Mouse (Mus musculus): Measurements from ENCODE around the gene Hist1h3f.
"Not testable (repeated sequence)": the region's sequence is repeated elsewhere in the genome, so short reads cannot be mapped to it uniquely, and the experiment has no call there.

Gene Hist1h3f

GRCm38 (mm10) chr13:23583387-23584068 lies 39.7 kb downstream of the Hist1h3f start:
- DNase-seq (ENCODE audit: low read depth): no peak

DNA sequence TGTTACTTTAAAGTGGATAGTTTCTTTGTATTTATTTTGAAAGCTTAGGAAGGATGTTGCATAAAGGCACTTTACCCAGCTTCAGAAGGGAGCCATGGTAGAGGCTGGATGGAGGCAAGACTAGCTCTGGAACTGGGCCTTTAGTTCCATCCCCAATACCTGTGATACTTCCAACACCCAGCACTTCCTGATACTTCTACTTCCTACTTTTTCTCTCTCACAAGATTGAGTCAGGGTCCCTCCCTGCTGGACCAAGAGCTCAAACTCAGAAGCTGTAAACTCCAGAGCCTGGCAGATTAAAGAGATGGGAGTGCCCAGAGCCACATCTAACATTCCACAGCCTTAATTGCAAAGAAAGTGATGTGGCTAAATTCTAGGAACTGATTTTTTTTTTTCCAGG lies 40.5 kb downstream of the Hist1h3f start:
- DNase-seq (ENCODE audit: low read depth): no peak

DNA sequence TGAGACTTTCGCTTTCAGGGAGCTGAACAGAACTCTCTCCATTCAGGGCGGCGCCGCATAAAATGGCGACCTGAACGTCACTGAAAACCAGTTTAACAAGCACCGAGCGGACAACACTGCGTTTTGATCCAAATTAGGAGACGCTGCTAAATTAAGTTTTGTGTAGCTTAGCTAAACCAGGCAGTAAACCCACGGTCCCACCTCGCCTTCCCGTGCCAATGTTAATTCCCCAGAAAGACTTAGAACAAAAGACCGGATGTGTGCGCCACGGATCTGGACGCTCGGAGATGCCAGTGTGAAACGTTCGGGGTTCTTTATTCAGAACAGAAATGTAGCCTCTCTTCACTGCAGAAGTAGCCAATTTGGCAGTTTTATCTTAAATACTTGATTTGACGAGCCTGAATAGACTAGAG lies 41.2 kb downstream of the Hist1h3f start:
- no peak for DNase-seq (ENCODE audit: low read depth)

- not testable (repeated sequence) for DNase-seq (ENCODE audit: low read depth)
These were observed 41.7 kb downstream of the Hist1h3f start for GRCm38 (mm10) chr13:23585442-23586098.

- DNase-seq (ENCODE audit: low read depth): no peak
These were observed 42.5 kb downstream of the Hist1h3f start for GRCm38 (mm10) chr13:23586099-23586939.

DNA sequence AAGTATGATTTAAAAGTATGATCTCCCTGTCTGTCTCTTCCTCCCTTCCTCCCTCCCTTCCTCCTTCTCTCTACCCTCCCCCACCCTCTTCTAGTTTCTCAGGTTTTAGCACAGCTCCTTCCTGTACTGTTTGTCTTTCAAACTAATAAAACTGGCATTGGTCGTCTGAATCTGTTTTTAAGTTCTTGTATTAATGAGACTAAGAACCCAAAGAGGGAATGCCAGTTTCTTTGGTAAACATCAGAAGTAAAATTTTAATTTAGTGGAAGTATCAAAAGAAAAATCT lies 43.0 kb downstream of the Hist1h3f start:
- no peak for DNase-seq (ENCODE audit: low read depth)

- no peak for DNase-seq (ENCODE audit: low read depth)
These were observed 47.4 kb downstream of the Hist1h3f start for GRCm38 (mm10) chr13:23591206-23591605.

GRCm38 (mm10) chr13:23591886-23592285 lies 48.0 kb downstream of the Hist1h3f start:
- DNase-seq (ENCODE audit: low read depth): not testable (repeated sequence)

DNA sequence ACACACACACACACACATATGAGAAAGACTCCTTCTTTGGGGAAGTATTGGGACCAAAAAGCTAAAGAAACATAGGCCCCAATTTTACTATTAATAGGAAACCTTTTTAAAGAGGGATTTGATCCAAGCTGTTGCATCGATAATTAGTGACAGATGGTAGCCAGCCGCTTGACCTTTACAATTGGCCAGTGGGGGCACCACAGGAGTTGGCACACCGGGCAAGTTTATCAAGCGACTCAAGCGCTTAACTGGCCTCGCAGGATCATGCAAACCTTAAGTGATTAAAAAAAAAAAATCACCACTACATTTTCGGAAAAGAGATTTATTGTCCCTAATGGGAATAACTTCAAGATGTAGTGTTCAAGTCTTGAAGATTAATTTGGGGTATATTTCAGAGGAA lies 48.8 kb downstream of the Hist1h3f start:
- no peak for DNase-seq (ENCODE audit: low read depth)

GRCm38 (mm10) chr13:23593051-23593770 lies 49.4 kb downstream of the Hist1h3f start:
- DNase-seq (ENCODE audit: low read depth): no peak

Measured in c-Kit-positive CD71-positive TER-119-negative erythroid progenitor cells, embryonic 14.5 days (primary cell).